Mouse (Mus musculus) cerebellum, adult (tissue): ENCODE results near the gene Hsh2d.

Source experiments
- ATAC-seq: cut with Nextera tagmentation; 2 replicates; pipeline ENCODE4 v1.9.2; 2017; ENCODE audit warnings: mild to moderate bottlenecking, moderate library complexity, mixed read lengths; ENCODE audit not compliant: insufficient number of reproducible peaks, low FRiP score, low TSS enrichment

Gene Hsh2d

GRCm38 (mm10) chr8:72189417-72190214 is at the start of gene Hsh2d:
Hsh2d (plus strand) TSS chr8:72189638.
- no peak for ATAC-seq

- ATAC-seq: no peak
Measured at GRCm38 (mm10) chr8:72143256-72143824, 46.1 kb upstream of the Hsh2d start.

GRCm38 (mm10) chr8:72144345-72144975 is 45.0 kb upstream of the Hsh2d start:
- no peak for ATAC-seq

GRCm38 (mm10) chr8:72145511-72145910 is 43.9 kb upstream of the Hsh2d start:
- no peak for ATAC-seq

- no peak for ATAC-seq
Measured at GRCm38 (mm10) chr8:72146056-72146455, 43.4 kb upstream of the Hsh2d start.

- ATAC-seq: no peak
Measured at GRCm38 (mm10) chr8:72146556-72146955, 42.9 kb upstream of the Hsh2d start.

- no peak for ATAC-seq
Measured at GRCm38 (mm10) chr8:72147266-72147665, 42.2 kb upstream of the Hsh2d start.

GRCm38 (mm10) chr8:72149056-72149455 is 40.4 kb upstream of the Hsh2d start:
- no peak for ATAC-seq

GRCm38 (mm10) chr8:72151418-72152078 is 37.9 kb upstream of the Hsh2d start:
- no peak for ATAC-seq

- no peak for ATAC-seq
Measured at GRCm38 (mm10) chr8:72153382-72153781, 36.1 kb upstream of the Hsh2d start.

GRCm38 (mm10) chr8:72158096-72158495 is 31.3 kb upstream of the Hsh2d start:
- no peak for ATAC-seq

GRCm38 (mm10) chr8:72158726-72159125 is 30.7 kb upstream of the Hsh2d start:
- no peak for ATAC-seq

- no peak for ATAC-seq
Measured at GRCm38 (mm10) chr8:72160007-72160406, 29.4 kb upstream of the Hsh2d start.

- ATAC-seq: peak; percentile 96
Measured at GRCm38 (mm10) chr8:72160707-72161697, 28.4 kb upstream of the Hsh2d start, which contains the start of gene Rab8a. Rab8a (plus strand) TSS chr8:72161200.

GRCm38 (mm10) chr8:72162821-72163220 is 26.6 kb upstream of the Hsh2d start:
- no peak for ATAC-seq

- no peak for ATAC-seq
Measured at GRCm38 (mm10) chr8:72169098-72169668, 20.3 kb upstream of the Hsh2d start.

GRCm38 (mm10) chr8:72169681-72170249 is 19.7 kb upstream of the Hsh2d start:
- ATAC-seq: no peak

- peak; percentile 60 for ATAC-seq
Measured at GRCm38 (mm10) chr8:72177346-72177925, 12.0 kb upstream of the Hsh2d start.
